Mouse (Mus musculus) lung, embryonic 15.5 days (tissue): ENCODE measurements at regions not wholly inside any gene's neighbourhood (a gene's known extent, or its start where the extent isn't known, plus 50 kb on each side); places are given as distances from the start of the nearest gene placed in this dataset.

ENCODE experiments used
- ATAC-seq: fragments of 200-750 bp; cut with Nextera tagmentation; 2 replicates; pipeline ENCODE4 v1.8.0; 2017; ENCODE audit warnings: moderate number of reproducible peaks, borderline replicate concordance; ENCODE audit not compliant: low FRiP score, low TSS enrichment; ENCODE audit errors: extremely low read depth
- H3K27ac ChIP-seq: fragments of 300-500 bp; sonication (generic); 2 replicates; pipeline ENCODE4 v1.5.1; 2015; ENCODE audit warnings: moderate library complexity, mild to moderate bottlenecking, inconsistent platforms
- H3K27me3 ChIP-seq: fragments of 300-500 bp; sonication (generic); 2 replicates; pipeline ENCODE4 v1.6.1; 2015; ENCODE audit warnings: inconsistent platforms
- H3K36me3 ChIP-seq: fragments of 300-500 bp; sonication (generic); 2 replicates; pipeline ENCODE4 v1.6.1; 2015; ENCODE audit warnings: inconsistent platforms
- H3K4me1 ChIP-seq: fragments of 300-500 bp; sonication (generic); 2 replicates; pipeline ENCODE4 v1.6.1; 2015; ENCODE audit warnings: inconsistent platforms
- H3K4me2 ChIP-seq: fragments of 300-500 bp; sonication (generic); 2 replicates; pipeline ENCODE4 v1.6.1; 2015; ENCODE audit warnings: inconsistent platforms, mild to moderate bottlenecking, moderate library complexity
- H3K4me3 ChIP-seq: fragments of 300-500 bp; sonication (generic); 2 replicates; pipeline ENCODE4 v1.5.1; 2015; ENCODE audit warnings: mild to moderate bottlenecking, inconsistent platforms
- H3K9ac ChIP-seq: fragments of 300-500 bp; sonication (generic); 2 replicates; pipeline ENCODE4 v1.6.1; 2015; ENCODE audit warnings: inconsistent platforms
- H3K9me3 ChIP-seq: fragments of 300-500 bp; sonication (generic); 2 replicates; pipeline ENCODE4 v1.6.1; 2016; ENCODE audit warnings: inconsistent platforms
- WGBS: fragments of 180-500 bp; shearing (Covaris S2); methylation state at CpG from one replicate; pipeline ENCODE4 v1.1.7; 2015; 5-methylcytosine and 5-hydroxymethylcytosine counted together

- Histone ChIP-seq H3K9me3 (no peaks in the 10 kb centered on the region), H3K9ac (no peak overlapping the region), H3K4me1 (0 out of 2 replicates have a peak, but pooled peaks cover under 1% of the 10 kb centered on the region), H3K27me3 (no peaks in the 10 kb centered on the region), H3K4me2 (no peak overlapping the region), H3K4me3 (no peak overlapping the region), H3K36me3 (no peaks in the 10 kb centered on the region), H3K27ac (no peak overlapping the region)
- 23% methylated on average over 6 of the region's 6 CpGs for WGBS
- ATAC-seq: no peak
Observed at GRCm38 (mm10) chr16:42808864-42809263, 66.8 kb upstream of the Zbtb20 start.

GRCm38 (mm10) chr16:42807536-42807935 lies 68.1 kb upstream of the Zbtb20 start:
- H3K9me3 ChIP-seq: no peaks in the 10 kb centered on the region
- no peak overlapping the region for H3K27ac ChIP-seq
- no peak overlapping the region for H3K4me3 ChIP-seq
- no peaks in the 10 kb centered on the region for H3K36me3 ChIP-seq
- H3K4me1 ChIP-seq: 0 out of 2 replicates have a peak, but pooled peaks cover 3% of the 10 kb centered on the region
- H3K4me2 ChIP-seq: no peak overlapping the region
- H3K9ac ChIP-seq: no peak overlapping the region
- 73% methylated on average over 2 of the region's 2 CpGs for WGBS
- no peak for ATAC-seq
- no peaks in the 10 kb centered on the region for H3K27me3 ChIP-seq

GRCm38 (mm10) chr16:42803609-42804008 lies 72.1 kb upstream of the Zbtb20 start:
- Histone ChIP-seq H3K4me2 (no peak overlapping the region), H3K27me3 (no peaks in the 10 kb centered on the region), H3K27ac (peak overlapping the region; percentile 9; the same call in 1 of the 2 replicates), H3K36me3 (no peaks in the 10 kb centered on the region), H3K4me3 (no peak overlapping the region), H3K9ac (no peak overlapping the region), H3K4me1 (0 out of 2 replicates have a peak, but pooled peaks cover 3% of the 10 kb centered on the region), H3K9me3 (no peaks in the 10 kb centered on the region)
- no peak for ATAC-seq
- 19% methylated on average over 1 of the region's 1 CpGs for WGBS

- H3K4me2 ChIP-seq: no peak overlapping the region
- H3K27ac ChIP-seq: no peak overlapping the region
- ATAC-seq: no peak
- WGBS: 63% methylated on average over 2 of the region's 2 CpGs
- H3K27me3 ChIP-seq: no peaks in the 10 kb centered on the region
- no peak overlapping the region for H3K9ac ChIP-seq
- H3K4me1 ChIP-seq: no peaks in the 10 kb centered on the region
- no peak overlapping the region for H3K4me3 ChIP-seq
- no peaks in the 10 kb centered on the region for H3K36me3 ChIP-seq
- no peaks in the 10 kb centered on the region for H3K9me3 ChIP-seq
Observed at GRCm38 (mm10) chr16:42792571-42792970, 83.1 kb upstream of the Zbtb20 start.

- Histone ChIP-seq H3K4me3 (no peak overlapping the region), H3K27me3 (no peaks in the 10 kb centered on the region), H3K36me3 (no peaks in the 10 kb centered on the region), H3K9me3 (no peaks in the 10 kb centered on the region), H3K4me2 (no peak overlapping the region), H3K9ac (no peak overlapping the region), H3K27ac (no peak overlapping the region), H3K4me1 (peaks cover 9% of the 10 kb centered on the region; the same call in 1 of the 2 replicates)
- 41% methylated on average over 4 of the region's 4 CpGs for WGBS
- ATAC-seq: no peak
Observed at GRCm38 (mm10) chr16:42784712-42785111, 91.0 kb upstream of the Zbtb20 start.

GRCm38 (mm10) chr16:42784031-42784430 lies 91.7 kb upstream of the Zbtb20 start:
- WGBS: 62% methylated on average over 4 of the region's 4 CpGs
- H3K9ac ChIP-seq: no peak overlapping the region
- H3K4me1 ChIP-seq: peaks cover 9% of the 10 kb centered on the region; the same call in 1 of the 2 replicates
- H3K36me3 ChIP-seq: no peaks in the 10 kb centered on the region
- no peak for ATAC-seq
- H3K4me3 ChIP-seq: no peak overlapping the region
- no peak overlapping the region for H3K27ac ChIP-seq
- H3K4me2 ChIP-seq: no peak overlapping the region
- no peaks in the 10 kb centered on the region for H3K9me3 ChIP-seq
- no peaks in the 10 kb centered on the region for H3K27me3 ChIP-seq

- no peaks in the 10 kb centered on the region for H3K9me3 ChIP-seq
- H3K9ac ChIP-seq: no peak overlapping the region
- 7% methylated on average over 5 of the region's 5 CpGs for WGBS
- H3K27me3 ChIP-seq: no peaks in the 10 kb centered on the region
- ATAC-seq: peak; percentile 50; the same call in 1 of the 2 replicates
- no peaks in the 10 kb centered on the region for H3K36me3 ChIP-seq
- peak overlapping the region; percentile 41 for H3K27ac ChIP-seq
- H3K4me3 ChIP-seq: no peak overlapping the region
- H3K4me1 ChIP-seq: peaks cover 9% of the 10 kb centered on the region; the same call in 1 of the 2 replicates
- no peak overlapping the region for H3K4me2 ChIP-seq
Observed at GRCm38 (mm10) chr16:42782091-42782679, 93.5 kb upstream of the Zbtb20 start.

GRCm38 (mm10) chr16:42781096-42782071 lies 94.3 kb upstream of the Zbtb20 start:
- Histone ChIP-seq H3K4me2 (no peak overlapping the region), H3K36me3 (no peaks in the 10 kb centered on the region), H3K27ac (peak overlapping the region; percentile 41), H3K4me1 (peaks cover 9% of the 10 kb centered on the region; the same call in 1 of the 2 replicates), H3K27me3 (no peaks in the 10 kb centered on the region), H3K4me3 (no peak overlapping the region), H3K9ac (no peak overlapping the region), H3K9me3 (no peaks in the 10 kb centered on the region)
- peak; percentile 48; the same call in 1 of the 2 replicates for ATAC-seq
- 9% methylated on average over 12 of the region's 12 CpGs for WGBS

GRCm38 (mm10) chr16:42779957-42780356 lies 95.7 kb upstream of the Zbtb20 start:
- H3K36me3 ChIP-seq: no peaks in the 10 kb centered on the region
- no peaks in the 10 kb centered on the region for H3K27me3 ChIP-seq
- no peak overlapping the region for H3K4me2 ChIP-seq
- 63% methylated on average over 3 of the region's 3 CpGs for WGBS
- H3K9me3 ChIP-seq: no peaks in the 10 kb centered on the region
- H3K4me3 ChIP-seq: no peak overlapping the region
- no peak for ATAC-seq
- H3K4me1 ChIP-seq: peaks cover 9% of the 10 kb centered on the region; the same call in 1 of the 2 replicates
- no peak overlapping the region for H3K9ac ChIP-seq
- H3K27ac ChIP-seq: no peak overlapping the region

- Histone ChIP-seq H3K4me3 (no peak overlapping the region), H3K4me2 (no peak overlapping the region), H3K4me1 (no peaks in the 10 kb centered on the region), H3K36me3 (no peaks in the 10 kb centered on the region), H3K27ac (no peak overlapping the region), H3K27me3 (no peaks in the 10 kb centered on the region), H3K9me3 (no peaks in the 10 kb centered on the region), H3K9ac (no peak overlapping the region)
- 32% methylated on average over 2 of the region's 2 CpGs for WGBS
- ATAC-seq: no peak
Observed at GRCm38 (mm10) chr16:42772640-42773039, 103.0 kb upstream of the Zbtb20 start.

GRCm38 (mm10) chr16:42770199-42770598 lies 105.5 kb upstream of the Zbtb20 start:
- H3K27me3 ChIP-seq: no peaks in the 10 kb centered on the region
- H3K9ac ChIP-seq: no peak overlapping the region
- H3K36me3 ChIP-seq: no peaks in the 10 kb centered on the region
- no peak overlapping the region for H3K27ac ChIP-seq
- 75% methylated on average over 1 of the region's 1 CpGs for WGBS
- no peaks in the 10 kb centered on the region for H3K4me1 ChIP-seq
- no peaks in the 10 kb centered on the region for H3K9me3 ChIP-seq
- no peak overlapping the region for H3K4me2 ChIP-seq
- no peak overlapping the region for H3K4me3 ChIP-seq
- ATAC-seq: no peak

- H3K4me2 ChIP-seq: no peak overlapping the region
- no peaks in the 10 kb centered on the region for H3K4me1 ChIP-seq
- 87% methylated on average over 5 of the region's 5 CpGs for WGBS
- no peaks in the 10 kb centered on the region for H3K27me3 ChIP-seq
- no peak overlapping the region for H3K27ac ChIP-seq
- no peak overlapping the region for H3K9ac ChIP-seq
- ATAC-seq: no peak
- H3K36me3 ChIP-seq: no peaks in the 10 kb centered on the region
- no peaks in the 10 kb centered on the region for H3K9me3 ChIP-seq
- no peak overlapping the region for H3K4me3 ChIP-seq
Observed at GRCm38 (mm10) chr16:42748681-42749080, 127.0 kb upstream of the Zbtb20 start.
